Comparison of ENCODE assay signal across 22 mouse cellular contexts in genomic region chr9:104878558-104878957, GRCm38 (mm10).
DNase-seq lines count a peak whose midpoint lies in the region; ATAC-seq lines count a peak whose summit lies in the region.
"Had no signal": no experiment of that assay in that cellular context is flagged by ENCODE, and none has a peak within 500 bp of the region (broad histone marks: within the 10 kb centered on the region; RNA-seq: fewer than 3 reads in every experiment).

No protein-coding gene starts in this region.

- no peak for ATAC-seq in midbrain, embryonic 16.5 days
- ATAC-seq: activated CD4-positive, CD25-positive, alpha-beta regulatory T cell, adult 4 months; forebrain, embryonic 13.5 days; hindbrain, postnatal 0 days had no signal

- no peak overlapping the region for H3K4me2 ChIP-seq in midbrain, embryonic 16.5 days (ENCODE audit: low read length)
- H3K4me2 ChIP-seq: forebrain, embryonic 13.5 days; heart, embryonic 11.5 days; heart, embryonic 15.5 days; hindbrain, embryonic 13.5 days had no signal

- peak; percentile 1 for DNase-seq in lung, postnatal 25 days (ENCODE audit: low spot score)
- no peak for DNase-seq in lung, postnatal 4 days
- DNase-seq in CD8-positive naive resting alpha-beta T cell, adult 2 months (ENCODE audit: low read depth in 2 of 2, low spot score in 2 of 2): peak; percentile 16 to 26
- DNase-seq in thymus, postnatal 10 days (ENCODE audit: low spot score in 2 of 2): peak; percentile 35 to 37
- peak; percentile 38 for DNase-seq in thymus, postnatal 4 days
- DNase-seq in layer of hippocampus, postnatal 36 days: no peak
- DNase-seq: adrenal gland, postnatal 14 days; cerebellum, adult 2 months; cerebellum, postnatal 10 days; gastrocnemius, adult 2 months; gastrocnemius, postnatal 36 days; heart, adult 18-20 months; heart, postnatal 14 days had no signal

- no peak overlapping the region for H3K27ac ChIP-seq in midbrain, embryonic 16.5 days (ENCODE audit: low read length)
- H3K27ac ChIP-seq: embryonic facial prominence, embryonic 10.5 days; forebrain, embryonic 13.5 days; gastrocnemius, adult 2 months; heart, embryonic 15.5 days; hindbrain, embryonic 13.5 days; hindbrain, postnatal 0 days had no signal

- no peak overlapping the region for H3K9ac ChIP-seq in midbrain, embryonic 16.5 days (ENCODE audit: low read depth, low read length)
- H3K9ac ChIP-seq: forebrain, embryonic 13.5 days; heart, embryonic 15.5 days; hindbrain, embryonic 13.5 days had no signal

- H3K4me3 ChIP-seq in midbrain, embryonic 16.5 days (ENCODE audit: low read depth, low read length): no peak overlapping the region
- H3K4me3 ChIP-seq: embryonic facial prominence, embryonic 10.5 days; forebrain, embryonic 13.5 days; gastrocnemius, adult 2 months; heart, embryonic 15.5 days; hindbrain, embryonic 13.5 days had no signal

- H3K9me3 ChIP-seq in midbrain, embryonic 16.5 days (replicated peaks; ENCODE audit: control insufficient read depth, low read length, poor library complexity, severe bottlenecking): no peaks in the 10 kb centered on the region
- H3K9me3 ChIP-seq: embryonic facial prominence, embryonic 10.5 days; forebrain, embryonic 13.5 days; heart, embryonic 15.5 days; hindbrain, embryonic 13.5 days had no signal

- WGBS in midbrain, embryonic 16.5 days: 94% methylated on average over 6 of the region's 6 CpGs

- no peaks in the 10 kb centered on the region for H3K27me3 ChIP-seq in midbrain, embryonic 16.5 days (ENCODE audit: control insufficient read depth, insufficient read depth, low read depth, low read length)
- H3K27me3 ChIP-seq: forebrain, embryonic 13.5 days; heart, embryonic 15.5 days; hindbrain, embryonic 13.5 days had no signal

- H3K4me1 ChIP-seq in midbrain, embryonic 16.5 days (ENCODE audit: control insufficient read depth, insufficient read depth, low read length): no peaks in the 10 kb centered on the region
- H3K4me1 ChIP-seq: embryonic facial prominence, embryonic 10.5 days; forebrain, embryonic 13.5 days; heart, embryonic 15.5 days; hindbrain, embryonic 13.5 days had no signal

- H3K36me3 ChIP-seq in midbrain, embryonic 16.5 days (ENCODE audit: control insufficient read depth, insufficient read depth, low read length): no peaks in the 10 kb centered on the region
- H3K36me3 ChIP-seq: embryonic facial prominence, embryonic 10.5 days; G1E; heart, embryonic 15.5 days; hindbrain, embryonic 13.5 days had no signal

Comparison
In these comparisons a context has a peak if more than half of its experiments do, and no peak if none do; other contexts are left out.
1. DNase-seq: peak in lung, postnatal 25 days (single experiment), CD8-positive naive resting alpha-beta T cell, adult 2 months (2 of 2), thymus, postnatal 10 days (2 of 2) and thymus, postnatal 4 days (single experiment); none in lung, postnatal 4 days (0 of 2) and layer of hippocampus, postnatal 36 days (0 of 2).